Mouse (Mus musculus) megakaryocyte, adult 5-6 weeks (primary cell): ENCODE measurements around the gene Btnl1. TPM values are rescaled to one million over a fixed set of nuclear protein-coding genes. Genes with fewer than 3 reads are reported as not detected.

Experiments
- ATAC-seq: 2 replicates; pipeline ENCODE4 v1.8.0; 2016; ENCODE audit warnings: mild to moderate bottlenecking, inconsistent platforms; ENCODE audit not compliant: poor library complexity, severe bottlenecking
- total RNA-seq, 2 experiments: library from RNA; stranded (forward) in 1 of 2; stranded (reverse) in 1 of 2; fragments of 153-499, 151-499 nt in 1 of 2; fragments of 221-1000, 200-1000 nt in 1 of 2; gene quantifications; 2 replicates each; pipeline versions ENCODE4 v1.2.3 to v1.2.4; 2015 to 2017

Gene Btnl1
- total RNA-seq, 2 experiments from 2014 or later, result not detected

- peak; percentile 73 for ATAC-seq
These were observed 6.3 kb downstream of the Btnl1 start for GRCm38 (mm10) chr17:34383212-34383611.

GRCm38 (mm10) chr17:34384699-34385098 is 7.8 kb downstream of the Btnl1 start:
- ATAC-seq, result no peak

- no peak for ATAC-seq
These were observed 9.7 kb downstream of the Btnl1 start for GRCm38 (mm10) chr17:34386656-34387055.

GRCm38 (mm10) chr17:34388513-34388912 is 11.6 kb downstream of the Btnl1 start:
- peak; percentile 67 for ATAC-seq

GRCm38 (mm10) chr17:34391507-34391906 is 14.6 kb downstream of the Btnl1 start:
- ATAC-seq, result peak; percentile 59

GRCm38 (mm10) chr17:34392321-34392720 is 15.4 kb downstream of the Btnl1 start:
- peak; percentile 88 for ATAC-seq

GRCm38 (mm10) chr17:34397357-34397756 is 20.4 kb downstream of the Btnl1 start:
- no peak for ATAC-seq

- ATAC-seq, result peak; percentile 80
These were observed 21.3 kb downstream of the Btnl1 start for GRCm38 (mm10) chr17:34398058-34398710.

GRCm38 (mm10) chr17:34398711-34399393 is 21.9 kb downstream of the Btnl1 start, which contains the start of gene BC051142:
Gene BC051142 (plus strand): TSS chr17:34398820.
- ATAC-seq, result peak; percentile 85

- ATAC-seq, result no peak
These were observed 22.4 kb downstream of the Btnl1 start for GRCm38 (mm10) chr17:34399394-34399715.

GRCm38 (mm10) chr17:34411117-34411516 is 34.2 kb downstream of the Btnl1 start:
- ATAC-seq, result peak; percentile 94

GRCm38 (mm10) chr17:34420014-34420413 is 43.1 kb downstream of the Btnl1 start:
- peak; percentile 89 for ATAC-seq

- no peak for ATAC-seq
These were observed 50.7 kb downstream of the Btnl1 start for GRCm38 (mm10) chr17:34427597-34427996.

Other genes with a start within 250 kb of the Btnl1 start
- 8.9 and 9.6 TPM in 2 replicates for gene H2-DMb2, start 233.8 kb upstream of the Btnl1 start, total RNA-seq (2015)
- 12.4 and 18.3 TPM in 2 replicates for gene H2-DMb2, start 233.8 kb upstream of the Btnl1 start, total RNA-seq (2017)
- gene H2-DMb1, start 224.1 kb upstream of the Btnl1 start, total RNA-seq (2015), result 105 and 109 TPM in 2 replicates
- gene H2-DMb1, start 224.1 kb upstream of the Btnl1 start, total RNA-seq (2017), result 110 and 132 TPM in 2 replicates
- 43.4 and 46.2 TPM in 2 replicates for gene Tap1, start 189.6 kb upstream of the Btnl1 start, total RNA-seq (2015)
- gene Tap1, start 189.6 kb upstream of the Btnl1 start, total RNA-seq (2017), result 96.5 and 101 TPM in 2 replicates
- 142 and 149 TPM in 2 replicates for gene Psmb9, start 189.4 kb upstream of the Btnl1 start, total RNA-seq (2015)
- 78.7 and 125 TPM in 2 replicates for gene Psmb9, start 189.4 kb upstream of the Btnl1 start, total RNA-seq (2017)
- gene Psmb8, start 179.4 kb upstream of the Btnl1 start, total RNA-seq (2015), result 230 and 263 TPM in 2 replicates
- gene Psmb8, start 179.4 kb upstream of the Btnl1 start, total RNA-seq (2017), result 339 and 455 TPM in 2 replicates
- 6.4 and 7.1 TPM in 2 replicates for gene Tap2, start 173.6 kb upstream of the Btnl1 start, total RNA-seq (2015)
- gene Tap2, start 173.6 kb upstream of the Btnl1 start, total RNA-seq (2017), result 34.2 and 35.9 TPM in 2 replicates
- 4.2 and 4.7 TPM in 2 replicates for gene H2-Ob, start 138.2 kb upstream of the Btnl1 start, total RNA-seq (2015)
- gene H2-Ob, start 138.2 kb upstream of the Btnl1 start, total RNA-seq (2017), result 2.4 and 2.5 TPM in 2 replicates
- gene H2-Ab1, start 119.4 kb upstream of the Btnl1 start, total RNA-seq (2015), result 145 and 162 TPM in 2 replicates
- 136 and 181 TPM in 2 replicates for gene H2-Ab1, start 119.4 kb upstream of the Btnl1 start, total RNA-seq (2017)
- 193 and 213 TPM in 2 replicates for gene H2-Aa, start 89.3 kb upstream of the Btnl1 start, total RNA-seq (2015)
- gene H2-Aa, start 89.3 kb upstream of the Btnl1 start, total RNA-seq (2017), result 91.8 and 109 TPM in 2 replicates
- gene H2-Eb1, start 71.3 kb upstream of the Btnl1 start, total RNA-seq (2015), result 35.4 and 38.0 TPM in 2 replicates
- gene H2-Eb1, start 71.3 kb upstream of the Btnl1 start, total RNA-seq (2017), result 72.9 and 114 TPM in 2 replicates
- 0.07 and 0.25 TPM in 2 replicates for gene H2-Eb2, start 51.5 kb upstream of the Btnl1 start, total RNA-seq (2015)
- not detected in 2 replicates for gene H2-Eb2, start 51.5 kb upstream of the Btnl1 start, total RNA-seq (2017)
- 0.09 TPM in 1 of 2 replicates, not detected in the other for gene Btnl2, start 22.3 kb upstream of the Btnl1 start, total RNA-seq (2015)
- 0.33 TPM in 1 of 2 replicates, not detected in the other for gene Btnl2, start 22.3 kb upstream of the Btnl1 start, total RNA-seq (2017)
- not detected in 2 replicates for gene BC051142, start 21.7 kb downstream of the Btnl1 start, total RNA-seq (2015)
- 0.29 and 3.8 TPM in 2 replicates for gene BC051142, start 21.7 kb downstream of the Btnl1 start, total RNA-seq (2017)
- gene Btnl4, start 100.2 kb downstream of the Btnl1 start, total RNA-seq (2015), result not detected in 2 replicates
- gene Btnl4, start 100.2 kb downstream of the Btnl1 start, total RNA-seq (2017), result not detected in 2 replicates
- gene Btnl6, start 140.2 kb downstream of the Btnl1 start, total RNA-seq (2015), result not detected in 2 replicates
- gene Btnl6, start 140.2 kb downstream of the Btnl1 start, total RNA-seq (2017), result not detected in 2 replicates
- 0.11 TPM in 1 of 2 replicates, not detected in the other for gene Notch4, start 187.1 kb downstream of the Btnl1 start, total RNA-seq (2015)
- 0.12 and 0.15 TPM in 2 replicates for gene Notch4, start 187.1 kb downstream of the Btnl1 start, total RNA-seq (2017)
- gene Gpsm3, start 212.7 kb downstream of the Btnl1 start, total RNA-seq (2015), result 243 and 248 TPM in 2 replicates
- gene Gpsm3, start 212.7 kb downstream of the Btnl1 start, total RNA-seq (2017), result 75.7 and 109 TPM in 2 replicates
- gene Pbx2, start 214.1 kb downstream of the Btnl1 start, total RNA-seq (2015), result 18.3 and 26.6 TPM in 2 replicates
- gene Pbx2, start 214.1 kb downstream of the Btnl1 start, total RNA-seq (2017), result 29.3 and 32.7 TPM in 2 replicates
- 1.8 and 4.8 TPM in 2 replicates for gene Ager, start 220.7 kb downstream of the Btnl1 start, total RNA-seq (2015)
- 1.6 and 2.4 TPM in 2 replicates for gene Ager, start 220.7 kb downstream of the Btnl1 start, total RNA-seq (2017)
- 44.7 and 59.5 TPM in 2 replicates for gene Rnf5, start 226.6 kb downstream of the Btnl1 start, total RNA-seq (2015)
- 8.9 and 11.9 TPM in 2 replicates for gene Rnf5, start 226.6 kb downstream of the Btnl1 start, total RNA-seq (2017)
- gene Agpat1, start 227.1 kb downstream of the Btnl1 start, total RNA-seq (2015), result 29.0 and 36.5 TPM in 2 replicates
- gene Agpat1, start 227.1 kb downstream of the Btnl1 start, total RNA-seq (2017), result 24.2 and 24.5 TPM in 2 replicates
- 0.82 and 0.91 TPM in 2 replicates for gene Egfl8, start 238.8 kb downstream of the Btnl1 start, total RNA-seq (2015)
- 0.57 and 5.0 TPM in 2 replicates for gene Egfl8, start 238.8 kb downstream of the Btnl1 start, total RNA-seq (2017)